Mouse (Mus musculus): ENCODE results near the gene Ctnna2.

DNA sequence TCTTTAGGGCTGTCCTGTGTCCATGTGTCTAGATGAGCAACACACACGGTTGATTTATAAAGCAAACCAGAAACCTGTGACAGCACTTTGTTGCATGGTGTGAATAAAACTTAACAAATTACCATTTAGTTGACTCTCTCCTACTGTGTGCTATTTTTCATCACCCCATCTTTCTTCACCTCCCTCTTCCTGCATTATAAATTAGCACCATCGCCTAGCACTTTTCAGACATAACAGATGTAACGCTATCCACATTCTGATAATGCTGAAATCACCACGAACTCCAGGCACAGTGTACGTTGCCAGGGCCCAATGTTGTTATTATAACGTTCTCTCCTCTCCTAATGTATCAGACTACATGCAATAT lies 621.0 kb downstream of the Ctnna2 start:
- no peak for TF ChIP-seq POLR2A (IDR thresholded peaks at IDR 0.05; ENCODE audit: extremely low read depth, insufficient read depth, low read length)
- no peak for TF ChIP-seq CTCF (IDR thresholded peaks at IDR 0.05; ENCODE audit: extremely low read depth, insufficient read depth, low read length)
